ENCODE assay signal across 8 mouse cellular contexts in genomic region chr11:68947542-68947993, GRCm38 (mm10). TPM values are rescaled to one million over a fixed set of nuclear protein-coding genes. Genes with fewer than 3 reads are reported as not detected.
DNase-seq lines count a peak whose midpoint lies in the region; ATAC-seq and TF ChIP-seq lines count a peak whose summit lies in the region.
"Had no signal": no experiment of that assay in that cellular context is flagged by ENCODE, and none has a peak within 500 bp of the region (broad histone marks: within the 10 kb centered on the region; RNA-seq: fewer than 3 reads in every experiment).

No protein-coding gene starts in this region.

- H3K27ac ChIP-seq in ES-Bruce4 (ENCODE audit: insufficient read depth, low read length): no peak overlapping the region
- H3K27ac ChIP-seq in forebrain, embryonic 13.5 days: peak overlapping the region; percentile 11
- H3K27ac ChIP-seq in midbrain, embryonic 14.5 days (replicated peaks; ENCODE audit: low read depth, low read length): peak overlapping the region; percentile 86

- TF ChIP-seq CTCF in ES-Bruce4 (IDR thresholded peaks at IDR 0.05; ENCODE audit: low read depth, low read length): no peak

- TF ChIP-seq EP300 in ES-Bruce4 (IDR thresholded peaks at IDR 0.05; ENCODE audit: insufficient read depth, low read depth, low read length): no peak

- H3K4me2 ChIP-seq in forebrain, embryonic 13.5 days: peak overlapping the region; percentile 49
- peak overlapping the region; percentile 51 for H3K4me2 ChIP-seq in midbrain, embryonic 14.5 days (ENCODE audit: low read length)

- peak; percentile 36; the same call in 1 of the 2 replicates for ATAC-seq in forebrain, embryonic 13.5 days
- ATAC-seq in midbrain, embryonic 14.5 days (ENCODE audit: low FRiP score, low TSS enrichment): peak; percentile 60; the same call in 1 of the 2 replicates
- ATAC-seq in inflammation-experienced regulatory T-cells, adult 6 months: no peak

- H3K4me3 ChIP-seq in ES-Bruce4 (ENCODE audit: low read depth, low read length): 0 out of 2 replicates have a peak overlapping the region, but pooled peaks have one; percentile 2
- peak overlapping the region; percentile 21 for H3K4me3 ChIP-seq in forebrain, embryonic 13.5 days
- H3K4me3 ChIP-seq in midbrain, embryonic 14.5 days (replicated peaks; ENCODE audit: low read depth, low read length): peak overlapping the region; percentile 38

- WGBS in forebrain, embryonic 13.5 days: 3% methylated on average over 11 of the region's 12 CpGs
- WGBS in midbrain, embryonic 14.5 days: 6% methylated on average over 12 of the region's 12 CpGs

- no peaks in the 10 kb centered on the region for H3K4me1 ChIP-seq in ES-Bruce4 (ENCODE audit: control insufficient read depth, insufficient read depth, low read length)
- peaks cover 3% of the 10 kb centered on the region; the same call in 1 of the 2 replicates for H3K4me1 ChIP-seq in forebrain, embryonic 13.5 days
- H3K4me1 ChIP-seq in midbrain, embryonic 14.5 days (ENCODE audit: control insufficient read depth, insufficient read depth, low read length): no peaks in the 10 kb centered on the region

- no peaks in the 10 kb centered on the region for H3K9me3 ChIP-seq in ES-Bruce4 (replicated peaks; ENCODE audit: control insufficient read depth, insufficient read depth, low read length, poor library complexity, severe bottlenecking)
- no peaks in the 10 kb centered on the region for H3K9me3 ChIP-seq in forebrain, embryonic 13.5 days (replicated peaks)
- no peaks in the 10 kb centered on the region for H3K9me3 ChIP-seq in midbrain, embryonic 14.5 days (ENCODE audit: control insufficient read depth, low read length)

- no peaks in the 10 kb centered on the region for H3K36me3 ChIP-seq in ES-Bruce4 (ENCODE audit: control insufficient read depth, insufficient read depth, low read length, poor library complexity, severe bottlenecking)
- no peaks in the 10 kb centered on the region; the same call in 1 of the 2 replicates for H3K36me3 ChIP-seq in forebrain, embryonic 13.5 days (ENCODE audit: poor library complexity, severe bottlenecking)
- 0 out of 2 replicates have a peak, but pooled peaks cover 4% of the 10 kb centered on the region for H3K36me3 ChIP-seq in midbrain, embryonic 14.5 days (ENCODE audit: control insufficient read depth, insufficient read depth, low read length)

- DNase-seq in ZHBTc4 (ENCODE audit: low read depth, low spot score): peak; percentile 39
- DNase-seq in midbrain, embryonic 14.5 days: peak; percentile 74
- no peak for DNase-seq in adrenal gland, postnatal 10 days
- DNase-seq in adrenal gland, postnatal 25 days: no peak

- H3K9ac ChIP-seq in ES-Bruce4 (ENCODE audit: low read depth, poor library complexity, severe bottlenecking): no peak overlapping the region
- H3K9ac ChIP-seq in forebrain, embryonic 13.5 days: peak overlapping the region; percentile 54
- H3K9ac ChIP-seq in midbrain, embryonic 14.5 days (replicated peaks; ENCODE audit: low read length): peak overlapping the region; percentile 55

- TF ChIP-seq POLR2A in ES-Bruce4 (IDR thresholded peaks at IDR 0.05; ENCODE audit: insufficient read depth, low read length): no peak

- no peaks in the 10 kb centered on the region for H3K27me3 ChIP-seq in ES-Bruce4 (ENCODE audit: control insufficient read depth, insufficient read depth, low read length, poor library complexity, severe bottlenecking)
- H3K27me3 ChIP-seq in forebrain, embryonic 13.5 days: peaks cover 31% of the 10 kb centered on the region
- H3K27me3 ChIP-seq in midbrain, embryonic 14.5 days (ENCODE audit: control insufficient read depth, insufficient read depth, low read length): no peaks in the 10 kb centered on the region

RNA-seq across cellular contexts. Expression of gene Arhgef15, which starts 9.7 kb away (rescaled TPM):
- 2.6 and 3.7 TPM in 2 replicates for polyA plus RNA-seq in ES-Bruce4 (2011; ENCODE audit: insufficient read depth, insufficient read length, low read depth, missing spikeins)
- 5.9 and 6.8 TPM in 2 replicates for polyA plus RNA-seq in forebrain, embryonic 13.5 days (2015; fragmentation: Nextera tagmentation; extraction: Ambion mirVana)
- 19.3 and 19.5 TPM in 2 replicates for polyA plus RNA-seq in midbrain, embryonic 14.5 days (2014; fragmentation: Nextera tagmentation; extraction: Ambion mirVana)
- total RNA-seq in adrenal gland, postnatal 10 days (2021): 10 to 100 TPM; 25.4 to 35.9 TPM
- polyA plus RNA-seq in inflammation-experienced regulatory T-cells, adult 6 months (2017; shearing (Covaris generic)): under 1 TPM in 1 of 3 experiments, not detected in 2; 0.21 TPM
- total RNA-seq in adrenal gland, postnatal 25 days (2021): 18.7 and 23.4 TPM in 2 replicates

RNA-seq across cellular contexts. Expression of gene Slc25a35, which starts 20.4 kb away (rescaled TPM):
- 3.4 and 4.6 TPM in 2 replicates for polyA plus RNA-seq in ES-Bruce4 (2011; ENCODE audit: insufficient read depth, insufficient read length, low read depth, missing spikeins)
- polyA plus RNA-seq in forebrain, embryonic 13.5 days (2015; fragmentation: Nextera tagmentation; extraction: Ambion mirVana): 1.2 and 1.4 TPM in 2 replicates
- 1.1 and 1.9 TPM in 2 replicates for polyA plus RNA-seq in midbrain, embryonic 14.5 days (2014; fragmentation: Nextera tagmentation; extraction: Ambion mirVana)
- 10 to 100 TPM; 28.5 to 32.9 TPM for total RNA-seq in adrenal gland, postnatal 10 days (2021)
- 1 to 10 TPM; 7.0 to 8.3 (median 7.6) TPM for polyA plus RNA-seq in inflammation-experienced regulatory T-cells, adult 6 months (2017; shearing (Covaris generic))
- 32.0 and 35.4 TPM in 2 replicates for total RNA-seq in adrenal gland, postnatal 25 days (2021)

RNA-seq across cellular contexts. Expression of gene Odf4, which starts 20.7 kb away (rescaled TPM):
- polyA plus RNA-seq in ES-Bruce4 (2011; ENCODE audit: insufficient read depth, insufficient read length, low read depth, missing spikeins): not detected in 2 replicates
- 0.23 TPM in 1 of 2 replicates, not detected in the other for polyA plus RNA-seq in forebrain, embryonic 13.5 days (2015; fragmentation: Nextera tagmentation; extraction: Ambion mirVana)
- polyA plus RNA-seq in midbrain, embryonic 14.5 days (2014; fragmentation: Nextera tagmentation; extraction: Ambion mirVana): 0.53 and 1.1 TPM in 2 replicates
- total RNA-seq in adrenal gland, postnatal 10 days (2021): under 1 TPM; 0.27 to 0.60 TPM
- not detected for polyA plus RNA-seq in inflammation-experienced regulatory T-cells, adult 6 months (2017; shearing (Covaris generic))
- total RNA-seq in adrenal gland, postnatal 25 days (2021): 0.70 TPM in 1 of 2 replicates, not detected in the other
- polyA plus RNA-seq: small intestine, adult 2 months had no signal

RNA-seq across cellular contexts. Expression of gene Rangrf, which starts 27.4 kb away (rescaled TPM):
- 70.3 and 98.6 TPM in 2 replicates for polyA plus RNA-seq in ES-Bruce4 (2011; ENCODE audit: insufficient read depth, insufficient read length, low read depth, missing spikeins)
- polyA plus RNA-seq in forebrain, embryonic 13.5 days (2015; fragmentation: Nextera tagmentation; extraction: Ambion mirVana): 46.8 and 49.3 TPM in 2 replicates
- polyA plus RNA-seq in midbrain, embryonic 14.5 days (2014; fragmentation: Nextera tagmentation; extraction: Ambion mirVana): 22.1 and 22.4 TPM in 2 replicates
- 10 to 100 TPM; 20.4 to 24.7 TPM for total RNA-seq in adrenal gland, postnatal 10 days (2021)
- 10 to 100 TPM; 13.7 to 72.0 (median 38.3) TPM for polyA plus RNA-seq in inflammation-experienced regulatory T-cells, adult 6 months (2017; shearing (Covaris generic))
- total RNA-seq in adrenal gland, postnatal 25 days (2021): 20.7 and 22.4 TPM in 2 replicates

RNA-seq across cellular contexts. Expression of gene Rpl26, which starts 46.2 kb away (rescaled TPM):
- polyA plus RNA-seq in ES-Bruce4 (2011; ENCODE audit: insufficient read depth, insufficient read length, low read depth, missing spikeins): 4,511 and 5,371 TPM in 2 replicates
- 787 and 887 TPM in 2 replicates for polyA plus RNA-seq in forebrain, embryonic 13.5 days (2015; fragmentation: Nextera tagmentation; extraction: Ambion mirVana)
- 670 and 732 TPM in 2 replicates for polyA plus RNA-seq in midbrain, embryonic 14.5 days (2014; fragmentation: Nextera tagmentation; extraction: Ambion mirVana)
- total RNA-seq in adrenal gland, postnatal 10 days (2021): 1,000 to 10,000 TPM; 1,288 to 1,295 TPM
- polyA plus RNA-seq in inflammation-experienced regulatory T-cells, adult 6 months (2017; shearing (Covaris generic)): 1,000 to 10,000 TPM; 1,371 to 2,270 (median 2,196) TPM
- total RNA-seq in adrenal gland, postnatal 25 days (2021): 1,094 and 1,140 TPM in 2 replicates

Comparison
In these comparisons a context has a peak if more than half of its experiments do, and no peak if none do; other contexts are left out.
1. DNase-seq: peak in ZHBTc4 (single experiment) and midbrain, embryonic 14.5 days (single experiment); none in adrenal gland, postnatal 10 days (single experiment) and adrenal gland, postnatal 25 days (single experiment).
2. Peak in every context shown above with its lines, with median percentiles within 50 percentile points of each other: H3K4me3 ChIP-seq.